Mouse (Mus musculus): ENCODE results near the gene Hist1h2ak.

The Hist1h2ak gene

GRCm38 (mm10) chr13:21718381-21719080, 35.1 kb downstream of the Hist1h2ak start:
- no peak for DNase-seq

- peak; percentile 82 to 89 for DNase-seq
Observed at GRCm38 (mm10) chr13:21717397-21718357, 36.0 kb downstream of the Hist1h2ak start, which contains the start of gene Hist1h3h. Gene Hist1h3h, plus strand, starts transcription at chr13:21717659.

GRCm38 (mm10) chr13:21716540-21717391, 36.9 kb downstream of the Hist1h2ak start:
- peak in 1 of 2 experiments; percentile 38 for DNase-seq

- peak; percentile 75 to 83 for DNase-seq
Observed at GRCm38 (mm10) chr13:21715864-21716539, 37.6 kb downstream of the Hist1h2ak start, which contains the start of the genes Hist1h2bl and Hist1h2ai. Gene Hist1h2bl, minus strand, starts transcription at chr13:21716143. Gene Hist1h2ai, plus strand, starts transcription at chr13:21716422.

GRCm38 (mm10) chr13:21715131-21715863, 38.3 kb downstream of the Hist1h2ak start:
- peak; percentile 15 to 45 for DNase-seq

- peak; percentile 68 to 74 for DNase-seq
Observed at GRCm38 (mm10) chr13:21714725-21715124, 38.9 kb downstream of the Hist1h2ak start.

GRCm38 (mm10) chr13:21711698-21712097, 41.9 kb downstream of the Hist1h2ak start:
- DNase-seq = no peak

GRCm38 (mm10) chr13:21710821-21711525, 42.7 kb downstream of the Hist1h2ak start:
- peak; percentile 74 to 82 for DNase-seq

- DNase-seq = peak; percentile 92 to 94
Observed at GRCm38 (mm10) chr13:21710031-21710711, 43.5 kb downstream of the Hist1h2ak start.

GRCm38 (mm10) chr13:21706669-21707068, 47.0 kb downstream of the Hist1h2ak start:
- DNase-seq = no peak

All from kidney, postnatal 4 days (tissue).